Mouse (Mus musculus) CH12.LX (cell line): ENCODE measurements around the gene P2ry12. TPM values are rescaled to one million over a fixed set of nuclear protein-coding genes. Genes with fewer than 3 reads are reported as not detected.
A peak's percentile ranks its signal among the peaks of the same experiment; 100 is the strongest.

Experiments
- DNase-seq: peaks from one replicate; pipeline ENCODE4 v3.0.0-alpha.2; 2013; ENCODE audit errors: extremely low read depth
- H3K27ac ChIP-seq: 2 replicates; pipeline ENCODE4 v1.5.1; 2012; ENCODE audit warnings: low read depth, mild to moderate bottlenecking, control low read depth, moderate library complexity; ENCODE audit not compliant: insufficient read depth
- H3K27me3 ChIP-seq: replicated peaks from 2 replicates; pipeline ENCODE3; 2012; ENCODE audit warnings: inconsistent platforms
- H3K36me3 ChIP-seq, 2 experiments: replicated peaks in 1 of 2; 2 replicates each; pipeline versions ENCODE3 to v1.6.1; 2012; ENCODE audit warnings: inconsistent platforms in 1 of 2, low read length in 1 of 2, mild to moderate bottlenecking in 1 of 2, mixed read lengths in 1 of 2, moderate library complexity in 1 of 2; ENCODE audit not compliant: control insufficient read depth in 1 of 2, insufficient read depth in 1 of 2
- H3K4me1 ChIP-seq, 2 experiments: 2 replicates each; pipeline ENCODE4 v1.6.1; 2012; ENCODE audit warnings: inconsistent platforms in 1 of 2, moderate library complexity in 1 of 2; ENCODE audit not compliant: insufficient read depth in 2 of 2, control insufficient read depth in 1 of 2
- H3K4me2 ChIP-seq: 2 replicates; pipeline ENCODE4 v1.6.1; 2012; ENCODE audit warnings: low read depth, mild to moderate bottlenecking, control low read depth; ENCODE audit not compliant: poor library complexity, insufficient read depth, severe bottlenecking
- H3K4me3 ChIP-seq, 3 experiments: fragments of 150-350 bp in 1 of 3; sonication (generic) in 1 of 3; replicated peaks in 1 of 3; 2 replicates each; pipeline versions ENCODE3 to v1.5.1; 2011 to 2012; ENCODE audit warnings: low read depth in 2 of 3, low read length in 2 of 3, mild to moderate bottlenecking in 2 of 3, moderate library complexity in 2 of 3, control low read depth in 1 of 3, improper control_type of control experiment in 1 of 3, inconsistent platforms in 1 of 3, mixed read lengths in 1 of 3; ENCODE audit not compliant: poor library complexity in 1 of 3
- H3K79me2 ChIP-seq: replicated peaks from 2 replicates; pipeline ENCODE4 v1.6.1; 2012; ENCODE audit warnings: mild to moderate bottlenecking, moderate library complexity; ENCODE audit not compliant: control insufficient read depth, poor library complexity, insufficient read depth, severe bottlenecking; ENCODE audit errors: extremely low read depth
- H3K9ac ChIP-seq: 2 replicates; pipeline ENCODE4 v1.6.1; 2012; ENCODE audit warnings: low read depth, mild to moderate bottlenecking, control low read depth, moderate library complexity; ENCODE audit not compliant: insufficient read depth
- H3K9me3 ChIP-seq: replicated peaks from 2 replicates; pipeline ENCODE3; 2012; ENCODE audit warnings: low read length, inconsistent platforms, mixed read lengths
- BHLHE40 ChIP-seq: IDR thresholded peaks from 2 replicates; pipeline ENCODE4 v1.6.1; 2011; ENCODE audit warnings: mild to moderate bottlenecking, low read depth, low read length, improper control_type of control experiment
- CTCF ChIP-seq, 2 experiments: IDR thresholded peaks in 1 of 2; conservative IDR thresholded peaks in 1 of 2; 2 replicates each; pipeline ENCODE4 v1.5.1; 2011 to 2012; ENCODE audit warnings: low read depth in 2 of 2, low read length in 2 of 2, improper control_type of control experiment in 1 of 2, inconsistent platforms in 1 of 2, mild to moderate bottlenecking in 1 of 2, moderate library complexity in 1 of 2
- E2F4 ChIP-seq: IDR thresholded peaks from 2 replicates; pipeline ENCODE4 v1.6.1; 2011; ENCODE audit warnings: low read depth, low read length, improper control_type of control experiment; ENCODE audit not compliant: insufficient replicate concordance
- ELF1 ChIP-seq: IDR thresholded peaks from 2 replicates; pipeline ENCODE4 v1.6.1; 2014; ENCODE audit warnings: low read depth, mild to moderate bottlenecking, inconsistent platforms, low read length, improper control_type of control experiment
- EP300 ChIP-seq: IDR thresholded peaks from 2 replicates; pipeline ENCODE4 v1.6.1; 2011; ENCODE audit warnings: low read length, improper control_type of control experiment
- ETS1 ChIP-seq: conservative IDR thresholded peaks from 2 replicates; pipeline ENCODE4 v1.6.1; 2012; ENCODE audit warnings: low read depth, mild to moderate bottlenecking, inconsistent platforms, low read length, improper control_type of control experiment, moderate library complexity
- GABPA ChIP-seq: IDR thresholded peaks from 2 replicates; pipeline ENCODE4 v1.6.1; 2012; ENCODE audit warnings: low read depth, low read length, improper control_type of control experiment, inconsistent platforms; ENCODE audit not compliant: insufficient replicate concordance
- IRF4 ChIP-seq: IDR thresholded peaks from 2 replicates; pipeline ENCODE4 v1.6.1; 2014; ENCODE audit warnings: low read depth, mild to moderate bottlenecking, inconsistent platforms, low read length, improper control_type of control experiment
- JUN ChIP-seq: IDR thresholded peaks from 2 replicates; pipeline ENCODE4 v1.6.1; 2011; ENCODE audit warnings: low read depth, mild to moderate bottlenecking, low read length, improper control_type of control experiment, moderate library complexity; ENCODE audit not compliant: insufficient read depth
- JUND ChIP-seq: conservative IDR thresholded peaks from 2 replicates; pipeline ENCODE4 v1.6.1; 2011; ENCODE audit warnings: low read depth, low read length, improper control_type of control experiment
- KAT2A ChIP-seq: IDR thresholded peaks from 2 replicates; pipeline ENCODE4 v1.6.1; 2012; ENCODE audit warnings: low read length, improper control_type of control experiment, inconsistent platforms; ENCODE audit not compliant: insufficient replicate concordance
- MAFK ChIP-seq: IDR thresholded peaks from 2 replicates; pipeline ENCODE4 v1.6.1; 2011; ENCODE audit warnings: low read length, improper control_type of control experiment; ENCODE audit not compliant: insufficient replicate concordance
- MAX ChIP-seq: IDR thresholded peaks from 2 replicates; pipeline ENCODE4 v1.6.1; 2011; ENCODE audit warnings: low read length, improper control_type of control experiment
- MAZ ChIP-seq: IDR thresholded peaks from 2 replicates; pipeline ENCODE4 v1.6.1; 2012; ENCODE audit warnings: low read depth, mild to moderate bottlenecking, inconsistent platforms, low read length, improper control_type of control experiment, moderate library complexity
- MEF2A ChIP-seq: IDR thresholded peaks from 2 replicates; pipeline ENCODE4 v1.6.1; 2014; ENCODE audit warnings: low read depth, mild to moderate bottlenecking, inconsistent platforms, low read length, improper control_type of control experiment, borderline replicate concordance
- MYC ChIP-seq: IDR thresholded peaks from 2 replicates; pipeline ENCODE4 v1.6.1; 2011; ENCODE audit warnings: low read depth, mild to moderate bottlenecking, improper control_type of control experiment, low read length
- NELFE ChIP-seq: IDR thresholded peaks from 2 replicates; pipeline ENCODE4 v1.6.1; 2011; ENCODE audit warnings: low read depth, low read length, improper control_type of control experiment
- NRF1 ChIP-seq: IDR thresholded peaks from 2 replicates; pipeline ENCODE4 v1.6.1; 2014; ENCODE audit warnings: low read depth, mild to moderate bottlenecking, inconsistent platforms, low read length, improper control_type of control experiment, moderate library complexity
- PAX5 ChIP-seq: IDR thresholded peaks from 2 replicates; pipeline ENCODE4 v1.6.1; 2012; ENCODE audit warnings: low read length, inconsistent platforms, mixed read lengths
- POLR2A ChIP-seq: IDR thresholded peaks from 2 replicates; pipeline ENCODE4 v1.6.1; 2011; ENCODE audit warnings: low read depth, mild to moderate bottlenecking, improper control_type of control experiment, low read length
- POLR2AphosphoS2 ChIP-seq: IDR thresholded peaks from 2 replicates; pipeline ENCODE4 v1.6.1; 2011; ENCODE audit warnings: low read depth, low read length, improper control_type of control experiment
- RAD21 ChIP-seq: IDR thresholded peaks from 2 replicates; pipeline ENCODE4 v1.6.1; 2011; ENCODE audit warnings: low read depth, mild to moderate bottlenecking, low read length, improper control_type of control experiment, moderate library complexity
- SIN3A ChIP-seq: IDR thresholded peaks from 2 replicates; pipeline ENCODE4 v1.6.1; 2012; ENCODE audit warnings: low read length, improper control_type of control experiment, inconsistent platforms
- SMC3 ChIP-seq: IDR thresholded peaks from 2 replicates; pipeline ENCODE4 v1.6.1; 2011; ENCODE audit warnings: low read depth, low read length, improper control_type of control experiment
- TBP ChIP-seq: conservative IDR thresholded peaks from 2 replicates; pipeline ENCODE4 v1.6.1; 2011; ENCODE audit warnings: low read depth, low read length, improper control_type of control experiment
- TCF12 ChIP-seq: IDR thresholded peaks from 2 replicates; pipeline ENCODE4 v1.6.1; 2014; ENCODE audit warnings: low read depth, mild to moderate bottlenecking, inconsistent platforms, low read length, improper control_type of control experiment
- UBTF ChIP-seq: IDR thresholded peaks from 2 replicates; pipeline ENCODE4 v1.6.1; 2012; ENCODE audit warnings: low read depth, mild to moderate bottlenecking, inconsistent platforms, low read length, improper control_type of control experiment, moderate library complexity
- ZC3H11A ChIP-seq: IDR thresholded peaks from 2 replicates; pipeline ENCODE4 v1.6.1; 2012; ENCODE audit warnings: low read depth, mild to moderate bottlenecking, inconsistent platforms, low read length, improper control_type of control experiment
- ZKSCAN1 ChIP-seq: IDR thresholded peaks from 2 replicates; pipeline ENCODE4 v1.6.1; 2012; ENCODE audit warnings: low read depth, inconsistent platforms, low read length, improper control_type of control experiment, borderline replicate concordance
- ZNF384 ChIP-seq: IDR thresholded peaks from 2 replicates; pipeline ENCODE4 v1.6.1; 2012; ENCODE audit warnings: low read depth, low read length, improper control_type of control experiment, inconsistent platforms
- dilution Hi-C: fragments of 300-500 bp; cut with MboI; formaldehyde crosslinking; loops from 2 replicates; pipeline ENCODE4 v1.14.3; 2020; ENCODE audit warnings: low sequenced_read_pairs; ENCODE audit not compliant: extremely low pct_unique_long_range_greater_than_20kb, extremely low pct_ligation_motif_present
- in situ Hi-C: fragments of 300-500 bp; cut with MboI; formaldehyde crosslinking; loops from 3 replicates; pipeline ENCODE4 v1.14.3; 2019; ENCODE audit warnings: low sequenced_read_pairs, low pct_ligation_motif_present, low pct_unique_long_range_greater_than_20kb, mixed read lengths
- polyA plus RNA-seq: library from polyadenylated mRNA; unstranded; fragments of >175 nt; gene quantifications from 2 replicates; pipeline ENCODE4 v1.2.1, GENCODE M21; 2012; ENCODE audit warnings: low read depth; ENCODE audit not compliant: insufficient read length
- total RNA-seq, 2 experiments: library from RNA; depleted of rRNA; stranded (reverse); fragments of 300-350 nt in 1 of 2; fragments of >200 nt in 1 of 2; gene quantifications; 2 replicates each; pipeline ENCODE4 v1.2.3; 2012 to 2014

P2ry12 gene
- total and polyA plus RNA-seq, 3 experiments, result 0.30 to 0.97 (median 0.33) TPM

DNA sequence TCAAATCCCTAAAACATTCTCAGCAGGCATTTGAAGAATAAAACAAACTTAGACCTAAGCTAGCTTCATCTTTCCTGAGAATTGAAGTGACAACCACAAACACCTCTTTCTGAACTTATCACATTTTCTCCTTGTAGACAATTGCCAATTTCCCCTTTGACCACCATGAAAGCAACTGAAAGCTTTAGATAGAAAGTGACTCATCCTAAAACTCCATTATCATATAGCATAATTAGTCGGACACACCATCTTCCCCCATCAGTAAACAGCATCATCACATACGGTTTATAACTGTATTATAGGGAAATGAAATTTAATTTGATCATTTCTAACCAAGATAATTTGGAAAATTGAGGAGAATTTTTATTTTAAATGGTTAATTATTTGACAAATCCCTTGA, 40.4 kb downstream of the P2ry12 start:
- H3K27ac ChIP-seq, result no peak overlapping the region
- in situ Hi-C loops, result no loop called here
- dilution Hi-C loops, result no loop called here
- peaks cover 14 to 59% of the 10 kb centered on the region in 2 experiments for H3K4me1 ChIP-seq
- no peaks in the 10 kb centered on the region for H3K79me2 ChIP-seq
- H3K36me3 ChIP-seq, result no peaks in the 10 kb centered on the region
- no peaks in the 10 kb centered on the region for H3K9me3 ChIP-seq
- no peak overlapping the region for H3K4me3 ChIP-seq
- TF ChIP-seq E2F4 (no peak), SMC3 (no peak), JUN (peak; percentile 73; the same call in 1 of the 2 replicates), EP300 (peak; percentile 56; the same call in 1 of the 2 replicates), MAZ (no peak), MYC (no peak), ZNF384 (no peak), TCF12 (no peak), RAD21 (no peak), IRF4 (peak; percentile 69; the same call in 1 of the 2 replicates), ZKSCAN1 (no peak), PAX5 (no peak), MEF2A (peak; percentile 89; the same call in 1 of the 2 replicates), NELFE (no peak), ETS1 (0 out of 2 replicates have a peak, but pooled peaks have one; percentile 36), MAFK (no peak), JUND (peak; percentile 64), KAT2A (no peak), ELF1 (no peak), CTCF (conservative IDR thresholded peaks at IDR 0.05 in 1 of 2, IDR thresholded peaks at IDR 0.05 in 1 of 2; ENCODE audit: low read depth in 2 of 2, low read length in 2 of 2) (no peak), POLR2AphosphoS2 (no peak)
- no peak overlapping the region for H3K9ac ChIP-seq
- no peak for DNase-seq
- no peaks in the 10 kb centered on the region for H3K27me3 ChIP-seq
- no peak overlapping the region for H3K4me2 ChIP-seq

DNA sequence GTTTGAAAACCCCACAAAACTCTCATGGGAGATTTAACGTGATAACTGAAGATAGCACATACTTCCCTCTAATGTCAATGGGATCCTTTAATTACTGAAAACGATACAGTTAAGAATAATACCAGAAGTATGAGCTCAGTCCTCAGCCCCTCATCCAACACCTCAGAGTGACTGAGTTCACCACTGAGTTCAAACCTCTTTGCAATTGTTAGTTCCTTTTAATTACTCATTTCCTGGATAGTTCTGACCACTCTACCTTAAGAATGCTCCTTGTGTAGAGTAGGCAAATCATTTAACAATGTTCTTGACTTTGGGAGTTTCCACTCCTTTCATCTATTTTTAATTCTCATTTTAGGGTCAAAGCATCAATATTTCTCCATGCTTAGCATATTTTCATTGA, 43.3 kb downstream of the P2ry12 start:
- dilution Hi-C loops (no loop called here), in situ Hi-C loops (no loop called here)
- no peaks in the 10 kb centered on the region for H3K27me3 ChIP-seq
- TF ChIP-seq UBTF (no peak), ZC3H11A (no peak), POLR2A (no peak), MAFK (no peak), SIN3A (no peak), GABPA (no peak), CTCF (conservative IDR thresholded peaks at IDR 0.05 in 1 of 2, IDR thresholded peaks at IDR 0.05 in 1 of 2; ENCODE audit: low read depth in 2 of 2, low read length in 2 of 2) (no peak), PAX5 (no peak), ZKSCAN1 (no peak), TCF12 (no peak), MYC (no peak), BHLHE40 (peak; percentile 59), NELFE (no peak), KAT2A (no peak), MAX (no peak), ELF1 (no peak), JUND (peak; percentile 40; the same call in 1 of the 2 replicates), JUN (peak; percentile 36; the same call in 1 of the 2 replicates), NRF1 (no peak), TBP (no peak), EP300 (peak; percentile 70), ZNF384 (no peak), IRF4 (peak; percentile 73)

More for the DNA sequence above, 43.3 kb downstream of the P2ry12 start:
- H3K4me2 ChIP-seq, result no peak overlapping the region
- H3K27ac ChIP-seq, result no peak overlapping the region
- no peaks in the 10 kb centered on the region for H3K79me2 ChIP-seq
- no peak overlapping the region for H3K9ac ChIP-seq
- no peak overlapping the region for H3K4me3 ChIP-seq
- peak; percentile 54 for DNase-seq
- no peaks in the 10 kb centered on the region for H3K36me3 ChIP-seq
- H3K4me1 ChIP-seq, result peaks cover 6 to 40% of the 10 kb centered on the region in 2 experiments; a peak in 3 of 4 replicates
- no peaks in the 10 kb centered on the region for H3K9me3 ChIP-seq
